Mouse (Mus musculus): Measurements from ENCODE around the gene Prph2.

Prph2 gene

DNA sequence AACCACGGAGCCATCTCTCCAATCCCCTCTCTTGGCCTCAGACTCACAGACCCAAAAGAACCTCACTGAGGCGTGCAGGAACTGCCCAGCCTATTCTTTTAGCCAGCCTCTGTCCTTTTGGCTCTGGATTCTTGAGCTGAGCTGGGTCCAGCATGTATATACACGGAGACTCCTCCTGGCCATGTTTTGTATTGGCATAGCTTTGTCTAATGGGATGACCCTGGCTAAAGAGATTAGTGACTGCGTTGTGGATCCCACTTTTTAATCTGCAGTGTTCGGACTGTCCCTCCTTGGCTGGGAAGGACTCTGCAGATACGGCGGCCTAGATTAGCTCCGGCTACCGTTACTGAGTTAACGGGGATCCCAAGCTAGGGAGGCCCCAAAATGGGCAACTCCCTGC, at the start of gene Prph2:
Gene Prph2 (plus strand): TSS at position 274 of the 400 bp plus-strand sequence.
- no peak for DNase-seq (ENCODE audit: low spot score)

GRCm38 (mm10) chr17:46864566-46865195, 45.6 kb upstream of the Prph2 start:
- peak; percentile 39 for DNase-seq (ENCODE audit: low spot score)

DNA sequence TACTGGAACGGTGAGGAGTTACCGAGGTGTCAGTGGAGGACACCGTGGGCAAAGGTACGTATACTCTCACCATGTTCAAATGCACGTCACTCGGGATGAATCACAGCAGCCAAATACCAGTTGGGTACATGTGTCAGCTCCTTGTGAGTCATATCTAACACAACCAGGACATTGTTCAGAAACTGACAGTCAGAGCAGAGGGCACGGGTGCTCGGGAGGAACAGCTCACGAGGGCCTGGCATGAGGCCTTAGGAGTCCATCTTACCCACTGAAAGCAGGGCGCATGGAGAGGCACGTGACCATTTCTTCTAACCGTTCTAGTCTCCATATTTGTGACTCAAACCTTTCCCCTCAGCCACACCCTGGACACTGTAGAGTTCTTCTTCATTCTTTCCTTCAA, 43.4 kb upstream of the Prph2 start:
- no peak for DNase-seq (ENCODE audit: low spot score)

- no peak for DNase-seq (ENCODE audit: low spot score)
These were observed 40.0 kb upstream of the Prph2 start for GRCm38 (mm10) chr17:46870204-46870798.

GRCm38 (mm10) chr17:46870913-46871312, 39.3 kb upstream of the Prph2 start:
- no peak for DNase-seq (ENCODE audit: low spot score)

DNA sequence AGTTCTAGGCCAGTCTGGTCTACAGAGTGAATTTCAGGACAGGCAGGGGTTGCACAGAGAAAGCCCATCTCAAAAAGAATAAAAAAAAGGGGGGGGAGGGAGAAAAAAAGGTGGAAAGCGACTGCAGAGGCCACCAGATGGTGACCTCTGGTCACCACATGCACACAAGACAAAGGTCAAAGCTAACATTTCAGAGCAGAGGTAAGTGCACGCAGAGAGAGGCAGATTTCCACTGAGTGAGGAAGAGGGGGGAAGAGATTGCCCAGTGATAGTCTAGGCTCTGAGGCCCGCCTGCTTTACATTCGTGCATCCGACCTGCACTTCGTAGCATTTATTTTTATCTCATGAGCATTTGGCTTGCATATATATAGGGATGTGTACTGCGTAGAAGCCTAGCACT, 37.5 kb upstream of the Prph2 start:
- no peak for DNase-seq (ENCODE audit: low spot score)

- no peak for DNase-seq (ENCODE audit: low spot score)
These were observed 36.1 kb upstream of the Prph2 start for GRCm38 (mm10) chr17:46874133-46874532.

- no peak for DNase-seq (ENCODE audit: low spot score)
These were observed 34.6 kb upstream of the Prph2 start for GRCm38 (mm10) chr17:46875626-46876025.

- DNase-seq (ENCODE audit: low spot score): no peak
These were observed 33.8 kb upstream of the Prph2 start for GRCm38 (mm10) chr17:46876371-46876950.

GRCm38 (mm10) chr17:46877061-46877460, 33.2 kb upstream of the Prph2 start:
- DNase-seq (ENCODE audit: low spot score): no peak

GRCm38 (mm10) chr17:46879841-46880311, 30.4 kb upstream of the Prph2 start:
- DNase-seq (ENCODE audit: low spot score): no peak

- DNase-seq (ENCODE audit: low spot score): no peak
These were observed 29.9 kb upstream of the Prph2 start for GRCm38 (mm10) chr17:46880322-46880721.

DNA sequence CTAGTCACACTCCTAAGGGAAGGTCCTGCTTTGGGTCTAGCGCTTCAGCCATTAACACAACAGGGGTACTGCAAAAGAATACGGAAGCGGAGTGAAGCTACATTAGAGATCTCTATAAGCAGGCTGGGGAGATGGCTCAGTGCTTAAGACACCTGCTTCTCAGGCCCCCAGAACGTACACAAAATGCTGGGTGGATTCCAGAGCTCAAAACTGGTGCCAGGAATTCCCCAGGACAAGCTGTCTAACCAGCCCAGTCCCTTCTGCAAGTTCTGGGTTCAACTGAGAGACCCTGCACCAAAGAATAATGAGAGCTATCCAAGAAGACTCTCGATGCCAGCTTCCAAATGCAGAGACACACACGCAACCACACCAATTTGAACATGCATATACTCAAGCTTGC, 28.5 kb upstream of the Prph2 start:
- DNase-seq (ENCODE audit: low spot score): no peak

- DNase-seq (ENCODE audit: low spot score): no peak
These were observed 27.2 kb upstream of the Prph2 start for GRCm38 (mm10) chr17:46883107-46883506.

- no peak for DNase-seq (ENCODE audit: low spot score)
These were observed 25.5 kb upstream of the Prph2 start for GRCm38 (mm10) chr17:46884766-46885165.

DNA sequence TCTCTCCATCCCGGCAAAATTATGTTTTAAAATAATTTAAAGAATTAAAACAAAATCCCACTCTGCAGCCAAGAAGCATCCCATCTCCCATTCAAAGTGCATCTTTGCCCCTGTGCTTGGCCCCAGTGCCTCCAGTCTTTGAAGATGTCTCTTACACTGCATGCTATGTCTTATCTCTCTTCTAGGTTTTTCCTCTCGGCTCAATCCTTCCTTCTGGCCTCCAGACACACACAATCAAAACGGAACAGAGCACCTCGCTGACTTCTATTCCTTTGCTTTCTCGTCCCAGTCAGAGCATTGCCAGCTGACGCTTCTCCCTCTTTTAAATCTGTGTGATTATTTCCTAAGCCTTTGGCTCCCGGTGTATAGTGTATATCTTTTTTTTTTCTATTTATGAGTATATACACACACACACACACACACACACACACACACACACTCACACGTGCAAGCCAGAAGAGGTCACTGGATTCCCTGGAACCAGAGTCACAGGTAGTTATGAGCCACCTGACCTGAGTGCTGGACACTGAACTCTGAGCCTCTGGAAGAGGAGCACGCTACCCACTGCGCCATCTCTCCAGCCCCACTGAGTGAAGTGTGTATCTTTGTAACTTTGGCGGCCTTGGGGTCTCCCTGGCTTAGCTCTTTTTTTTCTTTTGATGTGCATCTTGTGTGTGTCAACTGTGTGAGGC, 24.9 kb upstream of the Prph2 start:
- no peak for DNase-seq (ENCODE audit: low spot score)

DNA sequence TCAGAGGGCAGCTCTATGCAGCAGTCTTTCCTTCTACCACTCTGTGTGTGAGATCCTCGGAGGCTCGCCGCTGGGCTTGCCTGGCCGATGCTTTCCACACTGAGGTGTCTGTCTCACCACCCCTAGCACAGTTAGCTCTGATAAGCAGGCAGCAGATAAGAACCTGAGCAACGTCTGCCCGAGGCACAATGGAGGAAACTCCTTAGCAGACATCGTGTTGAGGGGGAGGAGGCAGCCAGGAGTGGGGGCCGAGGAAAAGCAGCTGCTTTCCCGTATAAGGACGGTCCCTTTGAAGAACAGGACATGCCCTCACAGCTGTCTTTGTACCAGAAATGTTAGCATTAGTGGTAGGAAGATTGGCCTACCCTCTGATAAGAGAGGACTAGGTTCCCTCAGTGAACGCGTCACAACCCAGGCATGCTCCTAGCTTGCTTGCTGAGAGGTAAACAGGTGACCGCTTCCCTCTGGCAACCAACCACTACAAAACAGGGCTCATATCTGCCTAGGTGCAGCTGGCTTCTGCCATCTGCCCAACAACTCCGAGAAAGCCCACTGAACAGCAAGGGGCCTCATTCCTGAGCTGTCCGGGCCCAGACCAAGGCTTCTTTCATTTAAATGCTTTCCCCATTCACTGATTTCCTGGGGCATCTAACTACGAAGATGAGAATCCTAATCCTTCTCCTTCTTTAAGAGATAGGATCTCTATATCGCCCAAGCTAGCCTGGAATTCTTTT, 24.2 kb upstream of the Prph2 start:
- peak; percentile 51 for DNase-seq (ENCODE audit: low spot score)

GRCm38 (mm10) chr17:46888511-46889212, 21.6 kb upstream of the Prph2 start:
- peak; percentile 64 for DNase-seq (ENCODE audit: low spot score)

DNA sequence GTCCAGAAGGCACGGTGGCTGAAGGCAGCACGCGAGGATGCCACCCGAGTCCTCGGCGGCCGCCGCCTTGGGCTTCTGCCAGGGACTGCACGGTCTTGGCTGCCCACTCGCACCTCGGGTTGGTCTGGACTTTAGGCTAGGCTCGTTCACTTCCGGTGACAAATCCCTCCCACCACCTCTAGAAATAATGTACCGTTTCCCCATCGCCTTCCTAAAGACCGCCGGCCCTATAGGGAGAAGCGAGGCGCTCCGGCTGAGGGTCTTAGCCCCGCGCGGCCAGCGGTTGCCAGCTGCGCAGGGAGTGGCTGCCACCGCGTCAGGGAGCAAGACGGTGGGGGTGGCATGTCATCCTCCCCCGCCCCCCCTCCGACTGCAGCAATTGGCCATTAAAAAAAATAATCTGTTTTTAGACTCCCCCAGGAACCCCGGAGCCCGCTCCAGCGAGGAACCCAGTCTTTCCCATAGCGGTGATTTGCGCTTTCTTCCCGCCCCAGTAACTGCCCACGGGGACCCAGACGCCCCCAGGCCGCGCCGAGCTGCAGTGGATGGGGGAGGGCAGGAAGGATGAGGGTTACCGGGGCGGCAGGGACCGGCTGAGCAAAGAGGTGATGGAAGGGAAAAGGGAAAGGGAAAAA, 20.7 kb upstream of the Prph2 start:
- DNase-seq (ENCODE audit: low spot score): peak; percentile 47

- peak; percentile 98 for DNase-seq (ENCODE audit: low spot score)
These were observed 20.0 kb upstream of the Prph2 start, which contains the start of gene Tbcc for GRCm38 (mm10) chr17:46890116-46890815. Tbcc (plus strand) TSS chr17:46890684.
